Mouse (Mus musculus) frontal cortex, postnatal 10 days (tissue): ENCODE measurements around the gene Nol6.

Experiments
- DNase-seq, 2 experiments: peaks; one replicate each; pipeline ENCODE4 v3.0.0; 2022; ENCODE audit warnings: low spot score in 2 of 2, mixed read lengths in 1 of 2

The Nol6 gene

GRCm38 (mm10) chr4:41124180-41124951 lies at the start of gene Nol6:
TSS of gene Nol6 (minus strand) at chr4:41124455.
- DNase-seq: peak; percentile 98 to 99

- DNase-seq: no peak
These were observed 46.7 kb upstream of the Nol6 start for GRCm38 (mm10) chr4:41170970-41171369.

- DNase-seq: peak; percentile 52 to 76
These were observed 41.6 kb upstream of the Nol6 start for GRCm38 (mm10) chr4:41165693-41166475.

DNA sequence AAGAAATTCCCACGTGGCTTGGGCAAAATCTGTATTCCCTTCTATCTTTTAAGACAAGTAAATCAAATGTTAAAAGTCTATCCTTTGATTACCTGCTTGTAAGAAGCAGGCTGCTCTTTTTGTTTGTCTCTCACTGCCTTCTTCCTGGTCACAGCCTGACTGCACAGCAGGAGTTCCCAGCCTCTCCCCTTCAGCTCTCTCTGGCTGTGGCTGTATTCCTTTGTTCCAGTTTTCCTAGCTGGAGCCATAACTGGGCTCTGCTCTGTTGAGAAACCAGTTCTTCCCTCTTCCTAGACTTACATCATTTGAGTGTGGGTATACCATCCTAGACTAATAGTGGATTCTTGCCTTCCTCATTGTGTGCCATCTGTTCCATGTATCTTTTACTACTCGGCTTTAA lies 40.7 kb upstream of the Nol6 start:
- no peak for DNase-seq

GRCm38 (mm10) chr4:41161232-41161631 lies 37.0 kb upstream of the Nol6 start:
- DNase-seq: no peak

DNA sequence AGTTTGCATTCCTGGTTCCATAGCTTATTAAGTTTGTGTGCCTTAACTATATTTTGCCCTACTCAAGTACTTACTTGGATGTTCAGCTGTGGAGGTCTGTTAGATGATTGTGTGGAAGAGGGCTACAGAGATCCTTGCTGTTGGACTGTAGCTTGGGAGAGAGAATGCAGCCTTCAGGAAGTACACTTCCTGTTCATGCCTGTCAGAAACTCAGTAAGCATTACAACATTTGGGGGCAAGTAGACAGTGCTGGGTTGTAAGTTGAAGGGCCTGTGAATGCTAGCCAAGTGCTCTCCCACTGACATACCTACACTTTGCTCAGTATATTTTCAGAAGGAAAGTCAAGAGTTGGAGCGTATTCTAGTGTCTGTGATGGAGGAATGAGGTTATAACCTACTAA lies 34.0 kb upstream of the Nol6 start:
- DNase-seq: no peak

DNA sequence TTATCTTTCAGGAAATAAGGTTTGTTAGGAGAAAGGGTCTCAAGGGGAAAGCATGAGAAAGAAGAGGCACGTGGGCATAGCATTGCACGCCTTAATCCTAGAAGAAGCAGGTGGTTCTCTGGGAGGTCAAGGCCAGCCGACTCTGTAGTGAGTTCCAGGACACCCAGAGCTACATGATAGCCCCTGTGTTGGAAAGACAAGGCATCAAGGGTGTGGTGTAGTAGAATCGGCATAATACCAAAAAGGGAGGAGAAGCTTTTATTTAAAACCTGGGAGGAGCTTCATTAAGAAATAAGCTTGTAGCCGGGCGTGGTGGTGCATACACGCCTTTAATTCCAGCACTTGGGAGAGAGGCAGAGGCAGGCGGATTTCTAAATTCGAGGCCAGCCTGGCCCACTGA lies 32.7 kb upstream of the Nol6 start:
- DNase-seq: no peak

GRCm38 (mm10) chr4:41153146-41153545 lies 28.9 kb upstream of the Nol6 start:
- DNase-seq: no peak

GRCm38 (mm10) chr4:41151186-41151585 lies 26.9 kb upstream of the Nol6 start:
- DNase-seq: no peak

DNA sequence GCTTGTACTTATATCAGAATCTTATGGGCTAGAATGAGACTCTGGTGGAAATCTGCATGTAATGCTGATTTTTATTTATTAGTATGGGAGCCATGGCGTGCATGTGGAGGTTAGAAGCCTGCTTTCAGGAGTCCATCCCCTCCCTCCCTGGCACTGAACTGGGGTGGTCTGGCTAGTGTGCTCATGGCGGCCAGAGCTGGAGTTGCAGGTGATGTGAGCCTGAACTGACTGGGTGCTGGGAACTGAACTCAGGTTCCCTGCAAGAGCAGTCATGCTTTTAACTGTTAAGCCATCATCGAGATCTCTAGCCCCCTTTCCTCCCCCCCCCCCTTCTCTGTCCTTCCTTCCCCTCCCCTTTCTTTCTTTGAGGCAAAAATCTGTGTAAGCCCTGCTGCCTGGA lies 25.6 kb upstream of the Nol6 start:
- no peak for DNase-seq

DNA sequence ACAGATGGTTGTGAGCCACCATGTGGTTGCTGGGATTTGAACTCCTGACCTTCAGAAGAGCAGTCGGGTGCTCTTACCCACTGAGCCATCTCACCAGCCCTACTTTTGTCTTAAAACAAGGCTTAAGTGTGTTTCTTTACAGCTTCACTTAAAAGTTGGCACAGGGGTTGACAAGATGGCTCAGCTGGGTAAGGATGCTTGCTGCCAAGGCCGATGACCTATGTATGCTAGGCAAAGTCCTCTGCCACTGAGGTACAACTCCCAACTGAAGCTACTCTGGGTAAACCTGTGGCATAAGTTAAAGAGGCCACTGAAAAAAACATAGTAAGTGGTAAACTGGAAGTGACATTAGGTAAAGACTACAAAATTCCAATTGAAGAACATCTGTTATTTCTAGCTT lies 18.3 kb upstream of the Nol6 start:
- no peak for DNase-seq

DNA sequence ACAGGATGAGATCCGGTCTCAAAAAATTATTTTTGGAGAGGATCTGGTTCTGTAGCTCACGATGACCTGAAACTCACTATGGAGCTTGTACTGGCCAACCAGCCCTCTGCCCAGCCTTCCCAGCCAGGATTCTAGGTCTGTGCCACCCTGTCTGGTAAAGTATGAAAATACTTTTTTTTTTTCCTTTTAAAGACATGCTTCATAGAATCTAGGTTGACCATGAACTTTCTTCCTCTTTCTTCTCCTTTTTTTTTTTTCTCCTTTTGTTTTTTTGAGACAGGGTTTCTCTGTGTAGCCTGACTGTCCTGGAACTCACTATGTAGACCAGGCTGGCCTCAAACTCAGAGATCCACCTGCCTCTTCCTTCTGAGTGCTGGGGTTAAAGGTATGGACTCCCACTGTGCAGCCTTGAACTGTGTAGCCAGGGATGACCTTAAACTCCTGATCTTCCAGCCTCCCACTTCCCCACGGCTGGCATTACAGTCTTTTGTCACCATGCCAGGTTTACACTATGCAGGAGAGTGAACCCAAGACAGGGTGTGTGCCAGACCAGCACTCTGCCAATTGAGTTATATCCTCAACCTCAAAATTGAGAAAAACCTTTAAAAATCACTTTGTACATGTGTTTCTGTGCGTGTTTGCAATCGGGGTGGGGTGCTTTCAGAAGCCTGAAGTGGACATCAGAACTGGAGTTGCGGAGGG lies 16.1 kb upstream of the Nol6 start:
- no peak for DNase-seq

DNA sequence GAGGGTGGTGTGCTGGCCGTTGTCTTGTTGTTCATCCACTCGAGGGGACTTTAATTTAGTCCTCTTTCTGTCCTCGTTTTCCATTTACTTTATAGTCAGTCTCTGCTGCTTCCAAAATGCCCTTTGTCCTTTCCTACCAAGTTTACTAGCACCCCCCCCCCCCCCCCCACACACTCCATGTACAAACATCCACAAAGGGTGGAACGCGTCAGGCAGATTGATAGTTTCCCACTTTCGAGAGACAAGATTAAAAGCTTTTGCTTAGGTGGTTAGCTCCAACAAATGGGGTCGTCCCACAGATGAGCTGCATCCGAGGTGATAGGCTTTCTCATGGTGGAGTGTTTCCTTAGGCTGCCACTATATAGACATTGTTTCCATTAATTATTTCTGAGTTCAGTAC lies 12.6 kb upstream of the Nol6 start:
- no peak for DNase-seq

GRCm38 (mm10) chr4:41136454-41136805 lies 12.2 kb upstream of the Nol6 start:
- no peak for DNase-seq

DNA sequence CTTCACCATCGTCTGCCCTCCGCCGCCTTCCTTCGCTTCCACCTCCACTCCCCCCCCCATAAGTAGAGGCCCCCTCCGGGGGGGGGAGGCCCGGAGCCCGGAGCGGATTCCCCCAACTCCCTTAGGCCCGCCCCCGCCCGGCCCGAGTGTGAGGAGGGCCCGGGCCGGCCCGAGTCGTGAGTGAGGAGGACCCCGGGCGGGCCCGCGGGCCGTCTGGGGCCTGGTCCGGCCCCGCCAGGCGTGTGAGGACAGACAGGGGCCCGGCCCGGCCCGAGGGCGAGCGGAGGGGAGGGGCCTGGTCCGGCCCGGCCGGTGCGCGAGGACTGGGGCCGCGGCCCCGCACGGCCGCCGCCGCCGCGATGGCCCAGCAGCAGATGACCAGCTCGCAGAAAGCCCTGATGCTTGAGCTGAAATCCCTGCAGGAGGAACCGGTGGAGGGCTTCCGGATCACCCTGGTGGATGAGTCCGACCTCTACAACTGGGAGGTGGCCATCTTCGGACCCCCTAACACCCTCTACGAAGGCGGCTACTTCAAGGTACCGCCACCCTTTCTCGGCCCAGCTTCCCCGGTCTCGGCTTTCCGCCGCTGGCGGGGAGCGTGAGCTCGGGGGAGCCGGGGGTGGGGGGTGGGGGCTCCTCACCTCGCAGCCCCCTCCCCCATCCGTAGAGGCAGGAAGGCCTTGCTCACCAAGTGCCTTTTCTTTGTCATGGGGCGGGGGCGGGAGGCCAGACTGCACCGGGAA lies 11.6 kb upstream of the Nol6 start, which contains the start of gene Ube2r2:
TSS of gene Ube2r2 (plus strand) at position 33 of the 743 bp plus-strand sequence.
- DNase-seq: peak; percentile 56 to 72

- peak; percentile 47 to 66 for DNase-seq
These were observed 10.9 kb upstream of the Nol6 start for GRCm38 (mm10) chr4:41134935-41135710.

DNA sequence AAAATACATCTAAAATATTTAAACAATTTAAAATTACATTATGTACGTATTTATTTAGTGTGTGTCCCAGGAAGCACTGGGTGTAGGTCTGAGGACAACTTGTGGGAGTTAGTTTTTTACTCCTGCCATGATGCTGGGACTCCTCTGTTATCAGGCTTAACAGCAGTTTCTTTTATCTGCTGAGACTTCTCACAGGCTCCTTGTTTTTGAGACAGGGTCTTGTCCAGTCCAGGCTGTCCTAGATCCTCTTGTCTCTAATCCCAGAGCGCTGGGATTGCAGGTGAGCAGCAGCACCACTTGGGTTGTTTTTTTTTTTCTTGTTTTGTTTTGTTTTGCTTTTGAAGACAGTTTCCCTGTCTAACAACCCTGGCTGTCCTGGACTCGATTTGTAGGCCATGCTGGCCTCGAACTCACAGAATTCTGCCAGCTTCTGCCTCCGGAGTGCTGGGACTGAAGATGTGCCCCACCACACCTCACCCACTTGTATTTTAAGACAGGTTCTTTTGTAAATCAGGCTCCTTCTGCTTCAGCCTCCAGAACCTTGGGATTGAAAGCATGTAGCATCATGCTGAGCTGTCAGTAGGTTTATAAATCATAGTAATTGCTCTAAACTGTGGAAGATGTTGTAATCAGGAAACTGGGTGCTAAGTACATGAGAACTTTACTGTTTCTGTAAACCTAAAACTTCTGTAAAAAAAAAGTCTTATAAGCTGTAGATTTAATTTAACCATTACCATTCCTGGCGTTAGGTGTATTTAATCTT lies 9.5 kb upstream of the Nol6 start:
- no peak for DNase-seq

DNA sequence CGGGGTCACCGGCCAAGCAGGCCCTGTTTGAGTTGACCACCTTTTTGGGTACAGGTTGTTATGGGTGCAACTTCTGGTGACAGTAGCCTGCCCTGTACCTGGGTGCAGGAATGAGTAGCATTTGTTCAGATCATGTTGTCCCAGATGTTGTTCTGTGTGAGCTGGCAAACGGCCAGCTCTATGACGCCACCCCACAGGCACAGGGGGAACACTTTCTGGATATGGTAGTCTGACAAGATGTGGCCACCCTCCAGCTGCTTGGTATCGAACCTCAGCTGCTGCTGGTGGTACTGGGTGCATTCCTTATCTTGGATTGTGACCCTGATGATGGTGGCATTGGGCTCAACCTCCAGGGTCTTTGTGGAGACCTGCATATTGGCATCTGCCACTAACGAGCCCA lies 8.2 kb upstream of the Nol6 start:
- DNase-seq: no peak

GRCm38 (mm10) chr4:41129836-41130235 lies 5.6 kb upstream of the Nol6 start:
- no peak for DNase-seq

GRCm38 (mm10) chr4:41129406-41129805 lies 5.2 kb upstream of the Nol6 start:
- no peak for DNase-seq
